ENCODE assay signal across 13 mouse cellular contexts in genomic region chr3:144606449-144606848, GRCm38 (mm10). TPM values are rescaled to one million over a fixed set of nuclear protein-coding genes. Genes with fewer than 3 reads are reported as not detected.
A peak's percentile ranks its signal among the peaks of the same experiment; 100 is the strongest.
DNase-seq lines count a peak whose midpoint lies in the region; ATAC-seq and TF ChIP-seq lines count a peak whose summit lies in the region.
"Had no signal": no experiment of that assay in that cellular context is flagged by ENCODE, and none has a peak within 500 bp of the region (broad histone marks: within the 10 kb centered on the region; RNA-seq: fewer than 3 reads in every experiment).

No protein-coding gene starts in this region.

- H3K4me2 ChIP-seq in heart, postnatal 0 days (ENCODE audit: low read depth, low read length) = no peak overlapping the region
- no peak overlapping the region for H3K4me2 ChIP-seq in stomach, postnatal 0 days (replicated peaks; ENCODE audit: low read depth)
- H3K4me2 ChIP-seq in heart, embryonic 11.5 days = no peak overlapping the region
- H3K4me2 ChIP-seq: embryonic facial prominence, embryonic 15.5 days; lung, embryonic 15.5 days had no signal

- H3K4me3 ChIP-seq in heart, postnatal 0 days (ENCODE audit: low read depth, low read length) = no peak overlapping the region
- H3K4me3 ChIP-seq in stomach, postnatal 0 days (ENCODE audit: low read depth, low read length) = no peak overlapping the region
- no peak overlapping the region for H3K4me3 ChIP-seq in heart, embryonic 11.5 days (ENCODE audit: low read depth, low read length)
- H3K4me3 ChIP-seq: embryonic facial prominence, embryonic 15.5 days; lung, embryonic 15.5 days had no signal

- no peak overlapping the region for H3K9ac ChIP-seq in heart, postnatal 0 days (replicated peaks; ENCODE audit: low read depth, low read length)
- no peak overlapping the region for H3K9ac ChIP-seq in stomach, postnatal 0 days (ENCODE audit: low read length)
- no peak overlapping the region for H3K9ac ChIP-seq in heart, embryonic 11.5 days (ENCODE audit: low read depth, low read length)
- H3K9ac ChIP-seq: embryonic facial prominence, embryonic 15.5 days; lung, embryonic 15.5 days had no signal

- DNase-seq in heart, postnatal 0 days (ENCODE audit: low spot score) = no peak
- DNase-seq in heart, postnatal 14 days = no peak
- peak; percentile 15 for DNase-seq in thymus, postnatal 25 days
- no peak for DNase-seq in thymus, adult 18-20 months
- no peak for DNase-seq in stomach, postnatal 0 days (ENCODE audit: low spot score)
- DNase-seq in neural tube, embryonic 10.5 days (ENCODE audit: extremely low spot score, low spot score) = no peak
- DNase-seq: adrenal gland, postnatal 10 days; cerebellum, postnatal 10 days; midbrain, embryonic 14.5 days had no signal

- WGBS in heart, postnatal 0 days = 74% methylated on average over 4 of the region's 4 CpGs
- WGBS in stomach, postnatal 0 days = 68% methylated on average over 4 of the region's 4 CpGs
- 74% methylated on average over 4 of the region's 4 CpGs for WGBS in heart, embryonic 11.5 days (ENCODE audit: insufficient replicate concordance)

- no peaks in the 10 kb centered on the region for H3K27me3 ChIP-seq in heart, postnatal 0 days (ENCODE audit: control insufficient read depth, insufficient read depth, low read length)
- H3K27me3 ChIP-seq in stomach, postnatal 0 days (ENCODE audit: control insufficient read depth, insufficient read depth, low read length) = no peaks in the 10 kb centered on the region
- no peaks in the 10 kb centered on the region for H3K27me3 ChIP-seq in heart, embryonic 11.5 days (ENCODE audit: control insufficient read depth, insufficient read depth, low read length)
- H3K27me3 ChIP-seq: embryonic facial prominence, embryonic 15.5 days; lung, embryonic 15.5 days had no signal

- H3K27ac ChIP-seq in heart, postnatal 0 days (ENCODE audit: low read depth) = no peak overlapping the region
- no peak overlapping the region for H3K27ac ChIP-seq in stomach, postnatal 0 days (replicated peaks)
- no peak overlapping the region for H3K27ac ChIP-seq in heart, embryonic 11.5 days (ENCODE audit: low read depth, low read length)
- H3K27ac ChIP-seq: embryonic facial prominence, embryonic 15.5 days; lung, embryonic 15.5 days had no signal

- no peaks in the 10 kb centered on the region for H3K9me3 ChIP-seq in heart, postnatal 0 days (replicated peaks; ENCODE audit: control insufficient read depth, low read length)
- no peaks in the 10 kb centered on the region for H3K9me3 ChIP-seq in stomach, postnatal 0 days (ENCODE audit: control insufficient read depth, low read length)
- H3K9me3 ChIP-seq in heart, embryonic 11.5 days (replicated peaks; ENCODE audit: control insufficient read depth, low read length) = no peaks in the 10 kb centered on the region
- H3K9me3 ChIP-seq: embryonic facial prominence, embryonic 15.5 days; lung, embryonic 15.5 days had no signal

- intact Hi-C loops in heart, postnatal 14 days (cut with DNase I) = no loop called here

- no peaks in the 10 kb centered on the region for H3K36me3 ChIP-seq in heart, postnatal 0 days (replicated peaks; ENCODE audit: control insufficient read depth, insufficient read depth, low read length)
- no peaks in the 10 kb centered on the region for H3K36me3 ChIP-seq in stomach, postnatal 0 days (ENCODE audit: control insufficient read depth, insufficient read depth, low read length)
- H3K36me3 ChIP-seq in heart, embryonic 11.5 days (ENCODE audit: control insufficient read depth, insufficient read depth, low read length) = no peaks in the 10 kb centered on the region
- H3K36me3 ChIP-seq: embryonic facial prominence, embryonic 15.5 days; lung, embryonic 15.5 days had no signal

- H3K4me1 ChIP-seq in heart, postnatal 0 days (ENCODE audit: control insufficient read depth, insufficient read depth) = 0 out of 2 replicates have a peak, but pooled peaks cover 14% of the 10 kb centered on the region
- H3K4me1 ChIP-seq in stomach, postnatal 0 days (replicated peaks; ENCODE audit: control insufficient read depth, insufficient read depth) = peaks cover 4% of the 10 kb centered on the region; the same call in 1 of the 2 replicates
- peaks cover 9% of the 10 kb centered on the region for H3K4me1 ChIP-seq in heart, embryonic 11.5 days (ENCODE audit: control insufficient read depth, insufficient read depth, low read length)

- peak; percentile 15; the same call in 1 of the 2 replicates for TF ChIP-seq CTCF in heart, postnatal 0 days (IDR thresholded peaks at IDR 0.05; ENCODE audit: low read depth)
- peak; percentile 52 for TF ChIP-seq CTCF in stomach, postnatal 0 days (IDR thresholded peaks at IDR 0.05; ENCODE audit: low read depth)

- no peak for ATAC-seq in heart, postnatal 0 days (ENCODE audit: insufficient read depth, low read depth)
- peak; percentile 60 for ATAC-seq in erythroblast, adult 5-6 weeks (replicated peaks; ENCODE audit: low FRiP score, poor library complexity, severe bottlenecking)
- no peak for ATAC-seq in stomach, postnatal 0 days (ENCODE audit: low FRiP score, low TSS enrichment)
- ATAC-seq in heart, embryonic 11.5 days (replicated peaks; ENCODE audit: insufficient number of reproducible peaks, low FRiP score, low TSS enrichment) = no peak

- no peak for TF ChIP-seq EP300 in heart, postnatal 0 days (IDR thresholded peaks at IDR 0.05; ENCODE audit: low read depth)
- TF ChIP-seq EP300 in stomach, postnatal 0 days (optimal IDR thresholded peaks at IDR 0.05) = no peak

RNA-seq across cellular contexts. Expression of gene Selenof, which starts 36.3 kb away (rescaled TPM):
- total RNA-seq in heart, postnatal 0 days (2014; rRNA removed; ENCODE audit: low replicate concordance) = 245 and 260 TPM in 2 replicates
- polyA plus RNA-seq in heart, postnatal 0 days (2015; fragmentation: Nextera tagmentation; extraction: Ambion mirVana) = 416 and 439 TPM in 2 replicates
- 100 to 1,000 TPM; 169 to 176 TPM for total RNA-seq in heart, postnatal 14 days (2021)
- total RNA-seq in erythroblast, adult 5-6 weeks (2015; ENCODE audit: low replicate concordance) = 150 and 206 TPM in 2 replicates
- total RNA-seq in erythroblast, adult 5-6 weeks (2017; ENCODE audit: low replicate concordance) = 217 and 219 TPM in 2 replicates
- 546 and 560 TPM in 2 replicates for polyA plus RNA-seq in stomach, postnatal 0 days (2015; fragmentation: Nextera tagmentation; extraction: Ambion mirVana)
- polyA plus RNA-seq in heart, embryonic 11.5 days (2014; fragmentation: Nextera tagmentation; extraction: Ambion mirVana) = 339 and 350 TPM in 2 replicates

RNA-seq across cellular contexts. Expression of gene Hs2st1, which starts 36.5 kb away (rescaled TPM):
- 9.0 and 16.1 TPM in 2 replicates for total RNA-seq in heart, postnatal 0 days (2014; rRNA removed; ENCODE audit: low replicate concordance)
- 3.3 and 3.5 TPM in 2 replicates for polyA plus RNA-seq in heart, postnatal 0 days (2015; fragmentation: Nextera tagmentation; extraction: Ambion mirVana)
- total RNA-seq in heart, postnatal 14 days (2021) = 10 to 100 TPM; 11.9 to 12.6 TPM
- total RNA-seq in erythroblast, adult 5-6 weeks (2015; ENCODE audit: low replicate concordance) = 2.9 and 3.5 TPM in 2 replicates
- 0.85 and 4.9 TPM in 2 replicates for total RNA-seq in erythroblast, adult 5-6 weeks (2017; ENCODE audit: low replicate concordance)
- 5.1 and 5.8 TPM in 2 replicates for polyA plus RNA-seq in stomach, postnatal 0 days (2015; fragmentation: Nextera tagmentation; extraction: Ambion mirVana)
- 7.3 and 7.9 TPM in 2 replicates for polyA plus RNA-seq in heart, embryonic 11.5 days (2014; fragmentation: Nextera tagmentation; extraction: Ambion mirVana)
